Mouse (Mus musculus) thymus, postnatal 10 days (tissue): ENCODE results near the gene 9130230L23Rik.

Experiments used
- DNase-seq, 2 experiments: peaks; one replicate each; pipeline ENCODE4 v3.0.0; 2021; ENCODE audit warnings: low spot score in 2 of 2

Gene 9130230L23Rik

GRCm38 (mm10) chr5:65954130-65955080 lies 49.7 kb downstream of the 9130230L23Rik start:
- no peak for DNase-seq

DNA sequence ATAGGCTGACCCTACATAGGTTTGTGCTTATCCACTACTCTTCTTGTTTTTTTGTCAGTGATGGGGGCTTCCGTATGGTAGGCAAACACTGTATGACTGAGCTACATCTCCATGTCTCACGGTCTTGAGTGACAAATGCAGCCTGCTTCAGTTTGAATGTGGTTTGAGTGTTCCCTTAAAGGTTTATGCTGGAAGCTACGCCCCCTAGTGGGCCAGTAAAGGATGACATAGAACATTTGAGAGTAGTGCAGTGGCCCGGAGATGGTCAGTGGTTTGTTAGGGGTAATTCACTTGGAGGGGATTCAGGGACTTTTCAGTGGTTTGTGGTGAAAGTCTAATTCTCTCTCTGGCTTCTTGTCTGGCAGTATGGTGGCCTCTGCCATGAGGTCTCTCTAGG lies 52.6 kb downstream of the 9130230L23Rik start:
- DNase-seq, result peak in 1 of 2 experiments; percentile 54

- peak; percentile 42 to 52 for DNase-seq
Observed at GRCm38 (mm10) chr5:65950679-65951512, 53.2 kb downstream of the 9130230L23Rik start.

- DNase-seq, result no peak
Observed at GRCm38 (mm10) chr5:65950236-65950635, 53.8 kb downstream of the 9130230L23Rik start.

DNA sequence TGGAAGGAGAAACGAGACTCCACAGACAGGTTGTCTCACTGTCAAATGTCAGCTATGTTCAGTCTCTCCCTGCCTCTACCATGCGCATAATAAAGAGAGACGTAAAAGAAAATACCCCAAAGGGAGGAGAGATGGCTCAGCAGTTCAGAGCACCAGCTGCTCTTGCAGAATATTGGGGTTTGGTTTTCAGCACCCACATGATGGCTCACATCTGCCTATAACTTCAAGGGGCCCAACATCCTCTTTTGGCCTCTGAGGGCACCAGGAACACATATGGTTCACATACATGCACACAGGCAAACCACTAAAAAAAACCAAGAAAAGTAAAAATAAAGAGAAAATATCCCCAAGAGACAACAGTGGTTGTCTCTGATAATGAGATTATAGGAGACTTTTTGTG lies 54.3 kb downstream of the 9130230L23Rik start:
- no peak for DNase-seq

GRCm38 (mm10) chr5:65941145-65941544 lies 62.9 kb downstream of the 9130230L23Rik start:
- DNase-seq, result no peak

- DNase-seq, result peak; percentile 81 to 87
Observed at GRCm38 (mm10) chr5:65937998-65938715, 65.9 kb downstream of the 9130230L23Rik start.

- DNase-seq, result no peak
Observed at GRCm38 (mm10) chr5:65937011-65937726, 66.9 kb downstream of the 9130230L23Rik start.

DNA sequence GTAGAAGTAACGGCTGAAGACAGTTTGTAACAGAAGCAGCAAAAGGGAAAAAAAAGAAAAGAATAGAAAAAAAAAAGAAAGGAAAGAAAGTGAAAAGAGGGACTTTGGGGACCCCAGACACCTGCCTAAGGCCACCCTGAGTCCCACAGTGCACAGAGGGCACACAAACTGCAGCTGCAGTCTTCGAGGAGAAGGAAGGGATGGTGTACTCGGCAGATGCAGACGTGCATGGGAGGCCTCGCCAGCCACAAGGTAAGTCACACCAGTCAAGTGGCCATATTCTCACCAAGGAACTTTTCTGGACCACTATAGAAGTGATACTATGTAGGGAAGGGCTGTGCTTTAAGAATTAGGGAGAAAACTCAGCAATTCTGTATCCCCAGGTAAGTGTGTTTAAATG lies 69.3 kb downstream of the 9130230L23Rik start, which contains the start of gene Chrna9:
Chrna9 (plus strand) TSS at position 139 of the 400 bp plus-strand sequence.
- DNase-seq, result peak; percentile 73 to 74

- no peak for DNase-seq
Observed at GRCm38 (mm10) chr5:65933764-65934163, 70.3 kb downstream of the 9130230L23Rik start.

- DNase-seq, result no peak
Observed at GRCm38 (mm10) chr5:65933258-65933657, 70.8 kb downstream of the 9130230L23Rik start.

GRCm38 (mm10) chr5:65930171-65930570 lies 73.9 kb downstream of the 9130230L23Rik start:
- DNase-seq, result no peak
